Mouse (Mus musculus): ENCODE data around the gene Fkbp1b. TPM values are rescaled to one million over a fixed set of nuclear protein-coding genes. Genes with fewer than 3 reads are reported as not detected.

Fkbp1b gene
- polyA plus RNA-seq, 1 experiment from 2014 or later: 7.9 TPM

DNA sequence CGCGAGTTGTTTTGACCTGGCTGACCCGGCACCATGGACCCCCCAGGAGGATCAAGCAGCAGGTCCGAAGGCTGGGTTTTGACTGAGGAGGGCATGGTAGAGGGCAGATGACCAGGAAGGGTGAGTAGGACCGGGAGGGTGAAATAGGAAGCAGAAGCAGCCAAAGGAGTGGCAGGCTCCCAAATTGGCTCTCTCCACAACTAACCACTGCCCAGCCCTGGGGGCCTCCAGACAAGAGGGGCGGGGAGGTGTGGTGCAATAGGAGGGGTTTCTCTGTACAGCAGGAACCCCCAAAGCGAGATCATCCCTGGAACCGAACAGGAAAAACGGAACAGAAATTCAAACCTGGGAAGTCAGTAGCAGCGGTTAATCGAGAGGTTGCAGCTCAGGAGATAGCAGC, 650 bp downstream of the Fkbp1b start:
- Histone ChIP-seq H3K27me3 (ENCODE audit: control insufficient read depth, insufficient read depth, low read length) (no peaks in the 10 kb centered on the region), H3K4me3 (ENCODE audit: low read depth, low read length) (peak overlapping the region; percentile 68), H3K9ac (ENCODE audit: low read depth, low read length) (peak overlapping the region; percentile 73), H3K9me3 (replicated peaks; ENCODE audit: control insufficient read depth, low read length) (no peaks in the 10 kb centered on the region), H3K4me2 (peak overlapping the region; percentile 80), H3K36me3 (ENCODE audit: control insufficient read depth, insufficient read depth, low read length) (no peaks in the 10 kb centered on the region), H3K27ac (ENCODE audit: low read depth, low read length) (no peak overlapping the region), H3K4me1 (ENCODE audit: control insufficient read depth, insufficient read depth, low read length) (peaks cover 8% of the 10 kb centered on the region)
- WGBS (ENCODE audit: insufficient replicate concordance): 2% methylated on average over 11 of the region's 11 CpGs
- ATAC-seq (replicated peaks; ENCODE audit: insufficient number of reproducible peaks, low FRiP score, low TSS enrichment): 0 out of 2 replicates have a peak, but pooled peaks have one; percentile 2

DNA sequence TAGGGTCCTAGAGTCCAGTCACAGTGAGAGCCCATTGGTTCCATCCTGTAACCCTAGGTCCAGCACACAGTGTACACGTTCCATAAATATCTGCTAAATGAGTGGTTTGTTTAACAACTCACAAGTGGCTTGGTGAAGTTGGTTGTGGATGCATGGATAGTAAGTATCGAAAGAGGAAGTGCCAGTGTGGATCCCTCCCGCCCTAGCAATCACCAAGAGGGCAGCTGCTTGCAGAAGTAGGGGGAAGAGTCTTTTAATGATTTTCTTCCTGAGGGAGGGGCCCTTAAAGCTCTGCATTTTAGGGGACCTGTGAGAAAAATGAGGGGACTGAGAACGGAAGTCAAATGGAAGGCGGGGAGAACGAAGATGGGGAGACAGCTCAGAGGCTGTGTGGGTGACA, 1.4 kb downstream of the Fkbp1b start:
- Histone ChIP-seq H3K27me3 (ENCODE audit: control insufficient read depth, insufficient read depth, low read length) (no peaks in the 10 kb centered on the region), H3K9me3 (replicated peaks; ENCODE audit: control insufficient read depth, low read length) (no peaks in the 10 kb centered on the region), H3K4me1 (ENCODE audit: control insufficient read depth, insufficient read depth, low read length) (peaks cover 8% of the 10 kb centered on the region), H3K27ac (ENCODE audit: low read depth, low read length) (no peak overlapping the region), H3K4me3 (ENCODE audit: low read depth, low read length) (no peak overlapping the region), H3K36me3 (ENCODE audit: control insufficient read depth, insufficient read depth, low read length) (no peaks in the 10 kb centered on the region), H3K9ac (ENCODE audit: low read depth, low read length) (no peak overlapping the region), H3K4me2 (peak overlapping the region; percentile 80)
- ATAC-seq (replicated peaks; ENCODE audit: insufficient number of reproducible peaks, low FRiP score, low TSS enrichment): no peak
- 52% methylated on average over 6 of the region's 6 CpGs for WGBS (ENCODE audit: insufficient replicate concordance)

DNA sequence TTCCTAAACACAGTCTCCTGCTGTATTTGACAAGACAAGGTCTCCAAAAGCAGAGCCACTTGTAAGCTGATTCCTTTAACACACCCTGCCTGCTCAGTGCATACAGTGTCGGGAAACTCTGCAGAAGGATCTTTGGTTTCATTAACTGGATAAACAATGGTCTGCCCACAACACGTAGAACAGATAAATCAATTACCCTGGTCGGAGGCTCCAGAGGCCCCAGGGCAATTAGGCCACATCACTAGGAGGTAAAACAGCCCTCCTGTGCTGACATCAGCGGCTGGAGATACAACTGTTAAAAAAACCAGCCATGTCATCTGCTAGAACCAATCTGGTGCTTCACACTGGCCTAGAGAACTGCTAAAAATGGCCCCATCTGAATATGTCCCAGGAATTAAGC, 4.4 kb downstream of the Fkbp1b start:
- ATAC-seq (replicated peaks; ENCODE audit: insufficient number of reproducible peaks, low FRiP score, low TSS enrichment): no peak
- Histone ChIP-seq H3K27me3 (ENCODE audit: control insufficient read depth, insufficient read depth, low read length) (no peaks in the 10 kb centered on the region), H3K4me1 (ENCODE audit: control insufficient read depth, insufficient read depth, low read length) (0 out of 2 replicates have a peak, but pooled peaks cover 4% of the 10 kb centered on the region), H3K36me3 (ENCODE audit: control insufficient read depth, insufficient read depth, low read length) (0 out of 2 replicates have a peak, but pooled peaks cover 2% of the 10 kb centered on the region), H3K9me3 (replicated peaks; ENCODE audit: control insufficient read depth, low read length) (no peaks in the 10 kb centered on the region), H3K9ac (ENCODE audit: low read depth, low read length) (no peak overlapping the region), H3K27ac (ENCODE audit: low read depth, low read length) (no peak overlapping the region), H3K4me3 (ENCODE audit: low read depth, low read length) (no peak overlapping the region), H3K4me2 (no peak overlapping the region)
- 35% methylated on average over 4 of the region's 4 CpGs for WGBS (ENCODE audit: insufficient replicate concordance)

DNA sequence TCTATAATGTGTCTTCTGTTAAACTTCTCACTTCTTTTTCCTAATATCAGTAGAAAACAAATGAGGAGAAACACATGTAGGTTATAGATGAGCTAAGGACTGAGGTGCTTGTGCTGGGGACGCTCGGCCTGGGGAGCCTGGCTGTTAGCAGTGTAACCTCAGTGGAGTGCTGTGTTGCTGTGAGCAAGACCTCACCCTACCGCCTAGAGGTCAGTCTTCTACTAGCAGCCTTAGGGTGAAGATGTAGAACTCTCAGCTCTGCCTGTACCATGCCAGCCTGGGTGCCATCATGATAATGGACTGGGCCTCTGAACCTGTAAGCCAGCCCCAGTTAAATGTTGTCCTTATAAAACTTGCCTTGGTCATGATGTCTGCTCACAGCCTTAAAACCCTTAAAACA, 14.1 kb downstream of the Fkbp1b start:
- no peak overlapping the region for H3K4me3 ChIP-seq (ENCODE audit: low read depth, low read length)
- no peaks in the 10 kb centered on the region for H3K27me3 ChIP-seq (ENCODE audit: control insufficient read depth, insufficient read depth, low read length)
- no peak overlapping the region for H3K27ac ChIP-seq (ENCODE audit: low read depth, low read length)
- no peaks in the 10 kb centered on the region for H3K9me3 ChIP-seq (replicated peaks; ENCODE audit: control insufficient read depth, low read length)
- no peaks in the 10 kb centered on the region for H3K4me1 ChIP-seq (ENCODE audit: control insufficient read depth, insufficient read depth, low read length)
- 73% methylated on average over 3 of the region's 3 CpGs for whole genome bisulfite sequencing (ENCODE audit: insufficient replicate concordance)
- peaks cover 11% of the 10 kb centered on the region for H3K36me3 ChIP-seq (ENCODE audit: control insufficient read depth, insufficient read depth, low read length)
- ATAC-seq (replicated peaks; ENCODE audit: insufficient number of reproducible peaks, low FRiP score, low TSS enrichment): no peak
- H3K4me2 ChIP-seq: no peak overlapping the region
- H3K9ac ChIP-seq (ENCODE audit: low read depth, low read length): no peak overlapping the region

DNA sequence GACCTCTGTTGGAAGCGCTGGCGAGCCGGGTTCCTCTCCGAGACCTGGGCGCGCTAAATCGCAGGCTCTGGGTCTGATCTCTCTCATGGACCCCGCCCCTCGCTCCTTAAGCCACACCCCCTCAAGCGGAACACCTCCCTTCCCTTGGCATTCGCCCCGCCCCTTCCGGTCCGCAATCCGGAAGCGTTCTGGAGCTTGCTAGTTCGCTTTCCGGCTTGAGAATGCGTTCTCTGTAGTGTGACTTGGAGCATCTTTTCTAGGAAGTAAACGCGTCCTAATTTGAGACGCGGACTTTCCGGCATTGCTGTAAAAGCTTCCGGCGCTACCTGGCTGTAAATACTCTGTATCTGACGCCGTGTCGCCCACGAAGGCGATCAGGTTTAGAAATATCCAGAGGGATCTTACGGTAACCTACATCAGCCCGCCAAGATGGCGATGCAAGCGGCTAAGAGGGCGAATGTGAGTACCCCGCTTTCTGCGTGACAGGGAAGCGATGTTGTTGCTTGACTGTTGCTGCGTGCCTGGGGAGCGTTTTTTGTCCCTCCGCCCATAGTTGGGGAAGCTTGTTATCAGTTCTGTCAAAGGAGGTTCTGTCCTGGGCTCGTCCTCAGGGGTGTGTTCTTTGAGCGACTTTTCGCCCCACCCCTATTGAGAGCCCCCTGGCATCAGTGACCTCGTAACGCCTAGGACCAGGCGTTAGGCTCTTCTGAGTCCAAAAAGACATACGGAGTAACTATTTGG, 23.9 kb downstream of the Fkbp1b start, which contains the start of gene Sf3b6:
Gene Sf3b6 (plus strand): TSS at position 184 of the 741 bp plus-strand sequence.
- Histone ChIP-seq H3K4me3 (ENCODE audit: low read depth, low read length) (peak within 1 kb of the TSS; percentile 91), H3K36me3 (ENCODE audit: control insufficient read depth, insufficient read depth, low read length) (peaks cover 3% of the 10 kb centered on the region; the same call in 1 of the 2 replicates), H3K27me3 (ENCODE audit: control insufficient read depth, insufficient read depth, low read length) (no peaks in the 10 kb centered on the region), H3K27ac (ENCODE audit: low read depth, low read length) (peak within 1 kb of the TSS; percentile 75), H3K9me3 (replicated peaks; ENCODE audit: control insufficient read depth, low read length) (no peaks in the 10 kb centered on the region), H3K4me2 (peak within 1 kb of the TSS; percentile 94), H3K9ac (ENCODE audit: low read depth, low read length) (peak within 1 kb of the TSS; percentile 82), H3K4me1 (ENCODE audit: control insufficient read depth, insufficient read depth, low read length) (0 out of 2 replicates have a peak, but pooled peaks cover 3% of the 10 kb centered on the region)
- WGBS (ENCODE audit: insufficient replicate concordance): under 1% methylated on average over 49 of the region's 49 CpGs
- peak; percentile 92 for ATAC-seq (replicated peaks; ENCODE audit: insufficient number of reproducible peaks, low FRiP score, low TSS enrichment)

DNA sequence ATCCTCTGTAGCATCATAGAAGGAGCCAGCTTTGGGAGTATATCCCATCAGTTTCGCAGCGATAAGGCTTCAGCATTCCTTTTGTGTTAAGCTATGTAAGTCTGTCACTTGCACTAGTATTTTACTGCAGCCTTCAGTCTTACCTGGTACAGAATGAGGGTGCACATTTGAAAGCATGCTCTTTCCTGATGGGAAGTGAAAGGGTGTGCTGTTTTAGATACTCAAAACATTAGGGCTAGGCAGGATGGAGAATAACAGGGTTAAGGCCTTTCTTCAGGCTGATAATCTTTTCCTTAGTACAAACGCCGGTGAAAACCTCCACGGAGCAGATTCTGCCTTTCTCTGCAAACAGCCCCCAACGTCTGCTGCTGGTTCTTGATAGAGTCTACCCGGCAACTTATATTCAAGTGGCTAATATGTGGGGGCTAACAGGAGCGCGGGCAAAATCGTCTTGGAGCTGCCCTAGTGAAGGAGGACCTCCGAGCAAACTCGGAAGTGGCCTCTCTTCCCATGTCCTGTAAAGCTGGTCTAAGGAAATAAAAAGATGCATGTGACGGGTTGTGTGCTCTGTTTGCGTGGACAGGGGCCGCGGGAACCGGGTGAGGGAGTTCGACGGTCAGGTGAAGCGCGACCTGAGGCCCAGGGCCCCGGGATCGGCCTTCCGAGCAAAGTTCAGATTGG, 24.6 kb downstream of the Fkbp1b start:
- WGBS (ENCODE audit: insufficient replicate concordance): 8% methylated on average over 24 of the region's 24 CpGs
- Histone ChIP-seq H3K4me1 (ENCODE audit: control insufficient read depth, insufficient read depth, low read length) (0 out of 2 replicates have a peak, but pooled peaks cover 3% of the 10 kb centered on the region), H3K4me2 (peak overlapping the region; percentile 94), H3K9me3 (replicated peaks; ENCODE audit: control insufficient read depth, low read length) (no peaks in the 10 kb centered on the region), H3K27ac (ENCODE audit: low read depth, low read length) (peak overlapping the region; percentile 71), H3K9ac (ENCODE audit: low read depth, low read length) (peak overlapping the region; percentile 75), H3K27me3 (ENCODE audit: control insufficient read depth, insufficient read depth, low read length) (no peaks in the 10 kb centered on the region), H3K4me3 (ENCODE audit: low read depth, low read length) (peak overlapping the region; percentile 91), H3K36me3 (ENCODE audit: control insufficient read depth, insufficient read depth, low read length) (peaks cover 3% of the 10 kb centered on the region; the same call in 1 of the 2 replicates)
- ATAC-seq (replicated peaks; ENCODE audit: insufficient number of reproducible peaks, low FRiP score, low TSS enrichment): peak; percentile 43

DNA sequence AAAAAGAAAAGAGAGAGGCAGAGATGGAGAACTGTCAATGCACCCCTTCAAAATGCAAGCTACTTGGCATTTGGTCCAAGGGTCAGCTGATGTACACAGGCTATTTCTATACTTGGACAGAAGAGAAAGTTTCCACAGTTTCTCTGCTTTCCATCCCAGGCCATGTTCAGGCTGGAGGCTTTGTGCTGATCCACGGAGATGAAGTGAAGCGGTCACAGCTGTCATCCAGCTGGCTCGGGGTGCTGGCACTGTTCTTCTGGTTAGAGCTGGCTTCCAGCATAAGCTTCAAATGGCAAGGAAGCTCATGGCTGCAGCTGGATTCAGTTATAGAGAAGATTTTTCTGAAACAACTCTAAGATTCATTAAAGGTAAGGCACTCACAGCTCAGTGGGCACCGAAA, 27.8 kb downstream of the Fkbp1b start:
- Histone ChIP-seq H3K4me1 (ENCODE audit: control insufficient read depth, insufficient read depth, low read length) (0 out of 2 replicates have a peak, but pooled peaks cover 3% of the 10 kb centered on the region), H3K27me3 (ENCODE audit: control insufficient read depth, insufficient read depth, low read length) (no peaks in the 10 kb centered on the region), H3K27ac (ENCODE audit: low read depth, low read length) (no peak overlapping the region), H3K9ac (ENCODE audit: low read depth, low read length) (no peak overlapping the region), H3K36me3 (ENCODE audit: control insufficient read depth, insufficient read depth, low read length) (no peaks in the 10 kb centered on the region), H3K4me3 (ENCODE audit: low read depth, low read length) (no peak overlapping the region), H3K4me2 (no peak overlapping the region), H3K9me3 (replicated peaks; ENCODE audit: control insufficient read depth, low read length) (no peaks in the 10 kb centered on the region)
- 77% methylated on average over 4 of the region's 4 CpGs for WGBS (ENCODE audit: insufficient replicate concordance)
- ATAC-seq (replicated peaks; ENCODE audit: insufficient number of reproducible peaks, low FRiP score, low TSS enrichment): no peak

DNA sequence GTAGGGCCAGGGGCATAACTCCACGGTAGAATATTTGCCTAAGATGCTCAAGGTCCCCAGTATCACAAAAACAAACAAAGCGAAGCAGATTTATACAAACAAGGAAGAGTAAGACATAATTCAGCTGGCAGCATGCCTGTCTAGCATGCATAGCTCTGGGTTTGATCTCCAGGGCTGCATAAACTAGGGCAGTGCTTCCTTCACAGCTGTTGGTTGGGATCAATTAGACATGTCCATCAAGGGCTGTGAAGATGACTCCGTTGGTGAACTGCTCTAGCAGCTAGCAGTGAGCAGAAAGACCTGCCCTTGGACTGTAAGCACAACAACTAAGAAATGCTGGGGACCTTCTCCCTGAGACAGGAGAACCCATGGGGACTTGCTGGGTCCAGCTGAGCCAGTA, 29.7 kb downstream of the Fkbp1b start:
- no peak for ATAC-seq (replicated peaks; ENCODE audit: insufficient number of reproducible peaks, low FRiP score, low TSS enrichment)
- no peaks in the 10 kb centered on the region for H3K36me3 ChIP-seq (ENCODE audit: control insufficient read depth, insufficient read depth, low read length)
- H3K27me3 ChIP-seq (ENCODE audit: control insufficient read depth, insufficient read depth, low read length): no peaks in the 10 kb centered on the region
- H3K27ac ChIP-seq (ENCODE audit: low read depth, low read length): no peak overlapping the region
- H3K4me3 ChIP-seq (ENCODE audit: low read depth, low read length): no peak overlapping the region
- H3K4me1 ChIP-seq (ENCODE audit: control insufficient read depth, insufficient read depth, low read length): 0 out of 2 replicates have a peak, but pooled peaks cover 3% of the 10 kb centered on the region
- H3K4me2 ChIP-seq: no peak overlapping the region
- 54% methylated on average over 3 of the region's 3 CpGs for WGBS (ENCODE audit: insufficient replicate concordance)
- H3K9me3 ChIP-seq (replicated peaks; ENCODE audit: control insufficient read depth, low read length): no peaks in the 10 kb centered on the region
- no peak overlapping the region for H3K9ac ChIP-seq (ENCODE audit: low read depth, low read length)
